Mouse (Mus musculus) heart, postnatal 14 days (tissue): Measurements from ENCODE around the gene 4922502D21Rik. TPM values are rescaled to one million over a fixed set of nuclear protein-coding genes. Genes with fewer than 3 reads are reported as not detected.

ENCODE experiments used
- DNase-seq, 2 experiments: peaks; one replicate each; pipeline ENCODE4 v3.0.0; 2021 to 2022
- intact Hi-C: fragments of 180-260 bp; cut with DNase I; formaldehyde crosslinking; loops from one replicate; pipeline ENCODE4 v1.15.1; 2025
- total RNA-seq, 2 experiments: library from RNA; stranded (reverse); gene quantifications; 2 replicates each; pipeline ENCODE4 v1.2.3; 2021

The 4922502D21Rik gene
- total RNA-seq, 2 experiments from 2014 or later: not detected

DNA sequence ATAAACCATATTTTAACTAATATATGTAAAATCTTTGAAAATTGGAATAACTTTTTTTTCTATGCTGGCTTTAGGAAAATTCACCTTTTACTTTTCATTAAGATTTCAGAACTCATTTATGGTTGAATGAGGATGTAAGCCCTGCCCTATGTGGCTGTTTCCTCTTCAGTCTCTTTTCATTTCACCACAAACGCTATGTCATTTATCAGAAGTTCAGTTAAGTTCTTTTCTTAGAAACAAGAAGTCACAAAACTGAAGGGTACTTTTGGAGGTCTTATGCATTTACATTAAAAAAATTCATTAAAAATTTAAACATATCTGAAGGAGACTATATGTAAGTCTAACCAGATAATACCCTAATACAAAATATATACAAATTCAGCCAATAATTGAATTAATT lies 15.9 kb downstream of the 4922502D21Rik start:
- no peak for DNase-seq
- intact Hi-C loops: no loop called here

DNA sequence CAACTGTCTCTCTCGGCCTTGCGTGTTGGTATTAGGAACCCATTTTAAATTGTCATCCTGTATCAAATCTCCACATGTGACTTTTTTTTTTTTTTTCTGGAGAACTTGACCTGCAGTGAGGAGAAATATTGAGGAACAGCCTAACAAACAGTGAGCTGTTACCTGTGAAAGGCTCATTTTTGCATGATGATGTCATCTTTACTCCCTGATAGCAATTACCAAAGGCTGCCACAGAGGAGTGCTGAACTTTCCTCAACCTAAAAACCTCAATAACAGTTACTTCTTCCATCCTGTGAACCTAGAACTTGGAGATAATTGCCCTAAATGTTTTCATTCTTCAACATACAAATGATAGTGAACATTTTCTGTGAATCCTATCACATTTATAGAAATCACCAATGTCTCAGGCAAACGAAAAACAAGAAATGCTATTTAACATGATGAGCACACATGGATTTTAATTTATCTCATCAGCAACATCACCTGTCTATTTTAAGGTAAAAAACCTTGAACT lies 16.9 kb downstream of the 4922502D21Rik start:
- intact Hi-C loops: no loop called here
- DNase-seq: no peak

DNA sequence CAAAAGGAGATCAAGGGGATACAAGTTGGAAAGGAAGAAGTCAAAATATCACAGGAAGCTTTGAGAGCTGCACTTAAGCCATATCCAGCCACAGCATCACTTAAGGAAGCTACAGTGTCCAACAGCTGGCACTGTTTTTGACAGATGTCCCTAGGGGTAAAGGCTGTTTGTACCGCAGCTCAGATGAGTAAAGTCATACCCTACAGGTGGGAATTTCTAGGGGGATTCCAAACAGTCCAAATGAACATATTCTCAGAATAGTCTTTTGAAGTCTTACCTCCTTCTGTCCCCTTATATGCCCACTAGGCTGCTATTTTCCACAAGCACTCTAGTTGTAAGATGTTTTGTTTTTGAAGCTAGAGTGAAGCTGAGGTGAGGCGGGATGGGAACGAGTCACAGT lies 19.1 kb downstream of the 4922502D21Rik start:
- intact Hi-C loops: no loop called here
- no peak for DNase-seq

DNA sequence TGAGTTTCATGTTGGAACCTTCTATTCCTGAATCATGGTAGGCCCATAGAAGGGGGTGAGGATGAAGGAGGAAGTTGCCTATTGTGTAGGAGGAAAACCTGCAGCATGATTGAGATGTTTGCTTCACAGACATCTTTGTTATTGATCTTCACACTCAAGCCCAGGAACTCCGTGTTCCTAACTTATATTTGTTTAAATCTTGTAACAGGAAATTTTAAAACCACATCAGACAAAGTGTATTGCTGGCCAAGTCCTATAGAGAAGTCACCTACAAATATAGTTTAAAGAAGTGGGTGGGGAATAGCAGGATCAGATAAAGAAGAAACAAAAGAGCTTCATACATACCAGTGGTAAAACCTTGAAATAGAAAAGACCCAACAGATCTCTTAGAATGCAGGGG lies 27.4 kb downstream of the 4922502D21Rik start:
- intact Hi-C loops: no loop called here
- DNase-seq: no peak

- intact Hi-C loops: no loop called here
- DNase-seq: no peak
Observed at GRCm38 (mm10) chr6:129288708-129289107, 42.9 kb downstream of the 4922502D21Rik start.

DNA sequence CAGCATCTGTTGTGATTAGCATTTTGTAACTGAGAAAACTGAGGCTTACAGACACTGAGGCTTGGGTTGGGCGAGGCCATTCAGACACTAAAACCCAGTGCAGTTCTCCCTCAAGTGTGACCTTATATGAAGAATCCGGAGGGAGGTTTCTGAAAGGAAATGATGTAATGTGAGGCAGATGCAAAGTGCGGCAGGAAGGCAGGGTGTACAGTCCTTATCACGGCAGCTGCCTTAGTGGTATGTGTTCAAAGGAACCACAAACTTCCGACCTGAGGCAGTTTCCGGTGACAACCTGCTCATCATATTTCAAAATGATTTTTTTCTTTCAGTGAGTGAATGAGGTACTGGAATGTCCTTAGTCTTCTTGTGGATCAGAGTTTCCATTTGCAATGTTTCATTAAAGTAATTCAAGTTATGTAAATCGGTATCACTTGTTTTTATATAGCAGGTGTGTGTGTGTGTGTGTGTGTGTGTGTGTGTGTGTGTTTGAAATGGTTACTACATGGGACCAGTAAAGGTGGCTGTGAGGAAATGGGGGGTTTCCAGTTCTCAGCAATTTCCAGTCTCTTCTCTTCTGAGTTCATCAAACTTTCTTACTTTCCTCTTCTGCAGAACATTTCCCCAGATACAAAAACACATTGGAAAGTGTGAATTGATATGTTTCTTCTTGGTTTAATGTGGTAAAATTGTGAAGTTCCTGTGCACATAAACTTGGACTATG lies 47.1 kb downstream of the 4922502D21Rik start:
- no peak for DNase-seq
- intact Hi-C loops: no loop called here

DNA sequence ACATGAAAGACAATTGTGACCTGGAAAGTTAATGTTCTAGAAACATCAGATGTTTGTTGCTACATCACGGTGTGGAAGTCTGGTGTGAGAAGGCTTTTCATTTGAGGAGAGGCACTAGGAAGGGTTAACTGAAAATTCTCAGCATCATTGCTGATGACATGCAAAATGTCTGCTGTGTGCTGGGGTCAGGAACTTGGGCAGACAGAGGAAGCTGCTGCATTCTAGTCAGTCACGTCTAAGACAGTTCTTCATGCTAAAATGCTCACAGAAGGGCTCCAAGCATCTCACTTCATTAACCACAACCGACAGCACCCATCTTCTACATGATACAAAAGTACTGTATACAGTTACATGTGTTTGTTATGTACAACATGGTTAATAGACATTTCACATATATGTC lies 48.3 kb downstream of the 4922502D21Rik start:
- no peak for DNase-seq

GRCm38 (mm10) chr6:129276483-129276882 lies 55.1 kb downstream of the 4922502D21Rik start:
- intact Hi-C loops: no loop called here
- DNase-seq: no peak

More for the DNA sequence above, 48.3 kb downstream of the 4922502D21Rik start:
- intact Hi-C loops: no loop called here

- intact Hi-C loops: no loop called here
- DNase-seq: no peak
Observed at GRCm38 (mm10) chr6:129275624-129276203, 55.9 kb downstream of the 4922502D21Rik start.

DNA sequence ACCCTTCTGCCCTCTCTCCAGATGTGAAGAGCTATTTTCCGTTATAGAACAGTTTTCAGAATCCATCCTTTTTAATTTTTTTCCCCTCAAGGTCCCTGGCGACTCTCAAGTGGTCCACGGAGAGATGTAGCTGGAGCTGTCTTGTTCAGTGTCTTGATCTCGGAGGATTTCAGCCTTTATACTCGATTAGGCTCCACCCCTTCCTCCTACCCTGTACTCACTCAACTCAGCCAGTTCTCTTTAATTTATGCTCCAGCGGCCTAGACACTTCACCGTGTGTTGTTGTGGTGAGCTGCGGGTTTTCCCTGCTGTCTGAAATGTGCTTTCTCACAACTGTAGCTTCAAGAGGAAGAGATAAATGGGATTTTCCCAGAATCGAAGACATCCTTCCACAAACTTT lies 56.4 kb downstream of the 4922502D21Rik start, which contains the start of gene Cd69:
Cd69 (minus strand) TSS at position 217 of the 400 bp plus-strand sequence.
- intact Hi-C loops: no loop called here
- DNase-seq: no peak

- DNase-seq: no peak
- intact Hi-C loops: no loop called here
Observed at GRCm38 (mm10) chr6:129274476-129274875, 57.1 kb downstream of the 4922502D21Rik start.

- no peak for DNase-seq
- intact Hi-C loops: no loop called here
Observed at GRCm38 (mm10) chr6:129273662-129274061, 57.9 kb downstream of the 4922502D21Rik start.

Other genes starting within 250 kb of the 4922502D21Rik start
- under 1 TPM in 1 of 2 experiments, not detected in 1; 0.17 TPM for gene Clec2e, start 230.9 kb downstream of the 4922502D21Rik start, total RNA-seq
- 10 to 100 TPM; 43.5 to 46.0 TPM for gene Clec2d, start 151.2 kb downstream of the 4922502D21Rik start, total RNA-seq
- gene Cd69, start 56.4 kb downstream of the 4922502D21Rik start, total RNA-seq: 1 to 10 TPM in 1 of 2 experiments, under 1 TPM in 1; 0.22 to 1.4 TPM
- under 1 TPM; 0.73 to 0.74 TPM for gene Clec12a, start 10.9 kb upstream of the 4922502D21Rik start, total RNA-seq
- under 1 TPM; 0.17 to 0.22 TPM for gene Clec12b, start 54.1 kb upstream of the 4922502D21Rik start, total RNA-seq
- under 1 TPM; 0.33 to 1.00 TPM for gene Clec1b, start 65.5 kb upstream of the 4922502D21Rik start, total RNA-seq
- gene Clec9a, start 77.1 kb upstream of the 4922502D21Rik start, total RNA-seq: under 1 TPM in 1 of 2 experiments, not detected in 1; 0.20 TPM
- gene Clec1a, start 120.2 kb upstream of the 4922502D21Rik start, total RNA-seq: 10 to 100 TPM; 15.3 to 15.9 TPM
- gene Olr1, start 175.4 kb upstream of the 4922502D21Rik start, total RNA-seq: under 1 TPM in 1 of 2 experiments, not detected in 1; 0.12 TPM
- gene Tmem52b, start 180.8 kb upstream of the 4922502D21Rik start, total RNA-seq: not detected
- 10 to 100 TPM; 79.8 to 85.9 TPM for gene Gabarapl1, start 201.4 kb upstream of the 4922502D21Rik start, total RNA-seq
- not detected for gene Klre1, start 246.1 kb upstream of the 4922502D21Rik start, total RNA-seq